Mouse (Mus musculus) limb, embryonic 12.5 days (tissue): ENCODE results near the gene Zhx3. TPM values are rescaled to one million over a fixed set of nuclear protein-coding genes. Genes with fewer than 3 reads are reported as not detected.

Source experiments
- ATAC-seq: fragments of 200-750 bp; cut with Nextera tagmentation; 2 replicates; pipeline ENCODE4 v1.8.0; 2017; ENCODE audit warnings: low read depth, moderate TSS enrichment; ENCODE audit not compliant: insufficient number of reproducible peaks, insufficient read depth, low FRiP score, low TSS enrichment
- H3K27ac ChIP-seq: fragments of 300-500 bp; sonication (generic); 2 replicates; pipeline ENCODE4 v1.5.1; 2016; ENCODE audit warnings: mild to moderate bottlenecking, moderate library complexity
- H3K27me3 ChIP-seq: fragments of 300-500 bp; sonication (generic); 2 replicates; pipeline ENCODE4 v1.6.1; 2016; ENCODE audit warnings: mild to moderate bottlenecking, moderate library complexity
- H3K36me3 ChIP-seq: fragments of 300-500 bp; sonication (generic); 2 replicates; pipeline ENCODE4 v1.6.1; 2016; ENCODE audit warnings: mild to moderate bottlenecking, moderate library complexity
- H3K4me1 ChIP-seq: fragments of 300-500 bp; sonication (generic); replicated peaks from 2 replicates; pipeline ENCODE4 v1.6.1; 2016
- H3K4me2 ChIP-seq: fragments of 300-500 bp; sonication (generic); 2 replicates; pipeline ENCODE4 v1.6.1; 2016; ENCODE audit warnings: mild to moderate bottlenecking, moderate library complexity
- H3K4me3 ChIP-seq: fragments of 300-500 bp; sonication (generic); replicated peaks from 2 replicates; pipeline ENCODE4 v1.5.1; 2016; ENCODE audit warnings: mild to moderate bottlenecking
- H3K9ac ChIP-seq: fragments of 300-500 bp; sonication (generic); replicated peaks from 2 replicates; pipeline ENCODE4 v1.6.1; 2016; ENCODE audit warnings: mild to moderate bottlenecking, moderate library complexity
- H3K9me3 ChIP-seq: fragments of 300-500 bp; sonication (generic); 2 replicates; pipeline ENCODE4 v1.6.1; 2016; ENCODE audit warnings: mild to moderate bottlenecking, moderate library complexity
- WGBS: fragments of 180-500 bp; shearing (Covaris S2); methylation state at CpG from one replicate; pipeline ENCODE4 v1.1.7; 2016; 5-methylcytosine and 5-hydroxymethylcytosine counted together
- polyA plus RNA-seq: library from polyadenylated mRNA; unstranded; fragments of >200 nt; fragmentation: Nextera tagmentation; extraction: Ambion mirVana; gene quantifications from 2 replicates; pipeline ENCODE4 v1.2.1, GENCODE M21; 2016

Gene Zhx3
- polyA plus RNA-seq, 1 experiment from 2014 or later: 10.4 TPM

DNA sequence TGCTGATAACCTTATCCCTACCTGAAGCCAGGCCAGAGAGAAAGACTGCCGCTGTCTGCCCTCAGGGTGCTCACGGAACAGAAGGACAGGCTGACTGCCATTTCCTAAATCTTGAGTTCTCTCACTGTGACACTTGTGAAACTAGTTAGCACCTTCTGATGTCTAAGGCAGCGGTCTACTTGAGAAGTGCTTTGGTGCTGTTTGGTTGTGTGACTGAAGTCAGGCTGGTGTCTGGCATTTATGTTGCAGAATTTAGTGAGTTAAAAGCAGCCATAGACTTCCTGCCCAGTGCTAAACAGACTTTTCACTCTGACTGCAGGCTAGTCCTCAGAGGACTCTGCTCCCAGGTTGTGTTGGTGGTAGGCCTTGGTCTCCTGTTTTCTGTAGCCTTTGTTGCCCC is 138.5 kb downstream of the Zhx3 start:
- Histone ChIP-seq H3K9me3 (no peaks in the 10 kb centered on the region), H3K4me3 (peak overlapping the region; percentile 86), H3K9ac (no peak overlapping the region), H3K4me1 (peaks cover 52% of the 10 kb centered on the region), H3K27me3 (no peaks in the 10 kb centered on the region), H3K4me2 (peak overlapping the region; percentile 94), H3K36me3 (peaks cover 58% of the 10 kb centered on the region), H3K27ac (no peak overlapping the region)
- ATAC-seq: no peak
- 82% methylated on average over 3 of the region's 3 CpGs for WGBS

DNA sequence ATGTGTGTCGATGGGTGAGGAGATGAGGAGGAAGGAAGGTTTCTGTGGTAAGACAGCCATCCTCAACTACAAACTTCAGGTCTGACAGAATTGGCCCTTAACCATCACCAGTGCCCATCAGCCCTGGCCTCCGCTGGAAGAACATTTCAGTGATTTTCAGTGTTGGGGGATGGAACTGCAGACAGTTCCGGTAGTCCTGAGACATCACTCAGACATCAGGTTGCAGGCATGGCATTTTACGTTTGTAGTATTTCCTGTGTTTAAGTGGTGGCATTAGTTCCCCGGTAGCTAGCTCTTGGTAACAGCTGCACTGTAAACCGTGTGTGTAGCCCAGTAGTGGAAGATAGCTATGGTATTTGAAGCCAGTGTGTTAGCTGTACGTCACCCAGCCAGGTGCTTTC is 139.7 kb downstream of the Zhx3 start:
- no peak overlapping the region for H3K27ac ChIP-seq
- ATAC-seq: no peak
- H3K4me3 ChIP-seq: peak overlapping the region; percentile 86
- H3K4me1 ChIP-seq: peaks cover 49% of the 10 kb centered on the region
- H3K27me3 ChIP-seq: no peaks in the 10 kb centered on the region
- peaks cover 46% of the 10 kb centered on the region for H3K36me3 ChIP-seq
- peak overlapping the region; percentile 99 for H3K9ac ChIP-seq
- 34% methylated on average over 7 of the region's 7 CpGs for WGBS
- H3K4me2 ChIP-seq: peak overlapping the region; percentile 94
- no peaks in the 10 kb centered on the region for H3K9me3 ChIP-seq

DNA sequence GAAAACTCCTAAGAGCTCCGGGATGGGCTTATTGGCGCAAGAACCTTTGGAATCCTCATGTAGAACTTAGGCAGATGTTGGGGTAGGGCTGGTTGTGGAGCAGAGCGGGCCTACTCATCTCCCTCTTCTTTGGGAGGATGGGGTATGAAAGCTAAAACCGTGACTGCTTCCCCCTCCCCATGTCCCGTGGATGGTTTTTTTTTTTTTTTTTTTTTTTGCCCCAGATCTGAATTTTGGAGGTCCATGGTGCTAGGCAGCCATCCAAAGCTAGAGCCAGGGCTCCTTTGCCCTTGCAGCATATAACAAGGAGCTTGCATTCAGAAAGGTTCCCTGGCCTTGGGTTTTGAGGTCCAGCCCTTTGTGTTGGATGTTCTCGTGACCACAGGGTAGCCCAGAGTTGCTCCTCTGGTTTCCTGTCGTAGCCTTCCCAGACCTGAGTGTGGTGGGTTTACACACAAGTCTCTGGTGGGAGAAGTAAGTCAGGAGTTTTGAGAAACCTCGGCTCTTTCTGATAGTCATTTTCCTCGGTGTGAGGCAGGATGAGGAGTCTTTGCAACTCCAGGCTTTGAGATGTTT is 140.3 kb downstream of the Zhx3 start:
- Histone ChIP-seq H3K4me3 (peak overlapping the region; percentile 86), H3K9me3 (no peaks in the 10 kb centered on the region), H3K4me1 (peaks cover 44% of the 10 kb centered on the region), H3K36me3 (peaks cover 44% of the 10 kb centered on the region), H3K27ac (peak overlapping the region; percentile 98; the same call in 1 of the 2 replicates), H3K4me2 (peak overlapping the region; percentile 94), H3K27me3 (no peaks in the 10 kb centered on the region), H3K9ac (peak overlapping the region; percentile 99)
- ATAC-seq: no peak
- 30% methylated on average over 9 of the region's 9 CpGs for WGBS

DNA sequence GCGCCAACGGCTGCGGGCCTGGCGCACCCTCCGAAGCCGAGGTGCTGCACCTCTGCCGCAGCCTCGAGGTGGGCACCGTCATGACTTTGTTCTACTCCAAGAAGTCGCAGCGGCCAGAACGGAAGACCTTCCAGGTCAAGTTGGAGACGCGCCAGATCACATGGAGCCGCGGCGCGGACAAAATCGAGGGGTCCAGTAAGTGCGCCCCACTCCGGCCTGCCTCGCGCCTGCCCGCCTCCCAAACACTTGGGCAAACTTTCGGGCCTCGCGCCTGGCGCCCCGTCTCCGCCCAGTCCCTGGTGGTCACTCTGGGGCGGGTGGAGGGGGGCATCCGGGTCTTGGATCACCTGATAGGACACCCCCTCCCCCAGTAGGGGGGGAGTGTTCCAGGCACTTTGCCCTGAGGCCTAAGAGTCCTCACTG is 140.9 kb downstream of the Zhx3 start:
- Histone ChIP-seq H3K9me3 (no peaks in the 10 kb centered on the region), H3K36me3 (peaks cover 38% of the 10 kb centered on the region), H3K4me1 (peaks cover 44% of the 10 kb centered on the region), H3K27ac (peak overlapping the region; percentile 98), H3K9ac (peak overlapping the region; percentile 99), H3K4me3 (peak overlapping the region; percentile 86), H3K4me2 (peak overlapping the region; percentile 94), H3K27me3 (no peaks in the 10 kb centered on the region)
- ATAC-seq: no peak
- 1% methylated on average over 32 of the region's 32 CpGs for WGBS

GRCm38 (mm10) chr2:160731117-160731838 is 141.5 kb downstream of the Zhx3 start, which contains the start of gene Plcg1:
Gene Plcg1 (plus strand): TSS chr2:160731300.
- peak; percentile 91 for ATAC-seq
- H3K27me3 ChIP-seq: no peaks in the 10 kb centered on the region
- peak within 1 kb of the TSS; percentile 94 for H3K4me2 ChIP-seq
- H3K9ac ChIP-seq: peak within 1 kb of the TSS; percentile 99
- peak within 1 kb of the TSS; percentile 86 for H3K4me3 ChIP-seq
- peaks cover 32% of the 10 kb centered on the region for H3K36me3 ChIP-seq
- peaks cover 44% of the 10 kb centered on the region for H3K4me1 ChIP-seq
- H3K27ac ChIP-seq: peak within 1 kb of the TSS; percentile 98
- WGBS: under 1% methylated on average over 89 of the region's 99 CpGs
- no peaks in the 10 kb centered on the region for H3K9me3 ChIP-seq

DNA sequence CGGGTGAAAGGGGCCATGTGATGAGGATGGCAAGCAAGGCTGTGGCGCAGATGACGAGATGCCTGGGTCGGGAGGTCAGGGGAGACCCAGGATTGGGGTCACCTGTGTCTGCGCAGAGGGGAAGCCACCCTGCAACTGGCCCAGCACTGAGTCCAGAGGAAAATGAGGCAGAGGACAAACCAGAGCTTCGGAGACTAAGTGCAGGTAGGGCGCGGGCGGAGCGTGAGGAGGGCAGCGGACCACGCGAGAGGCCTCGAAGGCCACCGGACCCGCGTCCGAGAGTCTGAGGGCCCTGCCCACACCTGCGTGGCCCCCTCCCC is 142.0 kb downstream of the Zhx3 start:
- Histone ChIP-seq H3K27me3 (no peaks in the 10 kb centered on the region), H3K9me3 (no peaks in the 10 kb centered on the region), H3K9ac (peak overlapping the region; percentile 99), H3K27ac (peak overlapping the region; percentile 98), H3K4me3 (peak overlapping the region; percentile 86), H3K4me1 (peaks cover 44% of the 10 kb centered on the region), H3K36me3 (peaks cover 28% of the 10 kb centered on the region), H3K4me2 (peak overlapping the region; percentile 94)
- ATAC-seq: peak; percentile 67
- WGBS: 8% methylated on average over 19 of the region's 19 CpGs

- H3K4me2 ChIP-seq: peak overlapping the region; percentile 94
- H3K27ac ChIP-seq: 0 out of 2 replicates have a peak overlapping the region, but pooled peaks have one; percentile 98
- 27% methylated on average over 17 of the region's 17 CpGs for WGBS
- peaks cover 38% of the 10 kb centered on the region for H3K4me1 ChIP-seq
- no peaks in the 10 kb centered on the region for H3K9me3 ChIP-seq
- 0 out of 2 replicates have a peak, but pooled peaks have one; percentile 7 for ATAC-seq
- H3K36me3 ChIP-seq: peaks cover 28% of the 10 kb centered on the region; the same call in 1 of the 2 replicates
- peak overlapping the region; percentile 99 for H3K9ac ChIP-seq
- H3K4me3 ChIP-seq: peak overlapping the region; percentile 86
- no peaks in the 10 kb centered on the region for H3K27me3 ChIP-seq
These were observed 142.7 kb downstream of the Zhx3 start for GRCm38 (mm10) chr2:160729851-160730796.

DNA sequence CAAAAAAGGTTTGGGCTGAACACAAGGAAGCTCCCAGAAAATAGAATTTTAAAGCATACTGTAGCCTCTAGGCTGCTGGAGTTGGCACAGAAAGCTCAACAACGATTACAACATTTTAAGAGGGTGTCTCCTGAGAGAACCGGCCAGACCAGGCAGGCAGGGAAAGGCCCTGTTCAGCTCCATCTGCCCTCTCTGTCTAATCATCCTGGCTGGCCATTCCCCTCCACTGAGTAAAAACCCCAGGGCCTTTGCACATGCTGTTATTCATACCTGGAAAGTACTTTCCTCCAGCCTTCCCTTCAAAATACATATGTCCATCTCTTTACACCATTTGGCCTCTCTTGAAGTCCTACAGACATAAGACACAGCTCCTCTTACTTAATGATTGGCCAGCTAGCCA is 143.4 kb downstream of the Zhx3 start:
- Histone ChIP-seq H3K9me3 (no peaks in the 10 kb centered on the region), H3K9ac (no peak overlapping the region), H3K4me1 (peaks cover 31% of the 10 kb centered on the region), H3K36me3 (peaks cover 28% of the 10 kb centered on the region), H3K27ac (no peak overlapping the region), H3K4me2 (no peak overlapping the region), H3K27me3 (no peaks in the 10 kb centered on the region), H3K4me3 (no peak overlapping the region)
- WGBS: 70% methylated on average over 2 of the region's 2 CpGs
- no peak for ATAC-seq

GRCm38 (mm10) chr2:160728972-160729371 is 143.8 kb downstream of the Zhx3 start:
- no peaks in the 10 kb centered on the region for H3K27me3 ChIP-seq
- WGBS: 85% methylated on average over 3 of the region's 3 CpGs

DNA sequence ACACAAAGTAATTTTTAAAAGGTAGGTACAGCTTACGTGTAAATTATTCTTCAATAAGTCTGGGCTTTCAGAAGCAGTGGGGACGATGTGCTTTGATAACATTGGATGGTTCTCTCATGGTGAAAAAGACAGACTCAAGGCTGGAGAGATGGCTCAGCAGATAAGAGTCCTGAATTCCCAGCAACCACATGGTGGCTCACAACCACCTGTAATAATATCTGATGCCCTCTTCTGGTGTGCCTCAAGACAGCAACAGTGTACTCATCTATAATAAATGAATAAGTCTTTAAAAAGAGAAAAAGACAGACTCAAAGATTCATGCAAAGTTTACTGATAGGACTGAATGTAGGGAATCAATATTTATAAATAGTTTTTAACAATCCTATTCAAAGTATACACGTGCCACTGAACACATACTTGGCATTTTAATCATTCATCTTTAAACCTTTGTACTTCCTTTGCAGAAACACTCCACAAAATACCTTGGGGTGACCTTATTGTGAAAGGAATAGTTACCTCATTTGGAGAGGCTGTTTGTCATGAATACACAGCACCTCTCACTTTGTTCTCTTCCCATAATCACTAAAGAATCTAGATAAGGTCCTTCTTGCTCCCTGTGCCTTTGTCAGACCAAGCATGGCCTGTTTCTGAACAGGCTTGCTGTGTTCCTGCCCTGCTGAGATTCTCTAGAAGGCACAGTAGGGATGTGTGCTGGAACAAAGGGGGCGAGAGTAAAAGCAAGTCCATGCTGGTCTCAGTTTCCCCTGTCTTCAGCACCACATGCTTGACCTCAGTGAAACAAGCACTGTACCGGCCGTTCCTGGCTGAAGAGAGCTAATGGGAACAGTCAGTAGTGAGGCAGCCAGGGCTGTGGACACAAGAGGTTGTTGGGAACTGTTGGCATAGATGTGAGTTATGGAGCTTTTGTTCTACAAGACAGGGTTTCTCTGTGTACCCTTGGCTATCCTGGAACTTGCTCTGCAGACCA is 146.6 kb downstream of the Zhx3 start:
- WGBS: 87% methylated on average over 6 of the region's 6 CpGs

More at GRCm38 (mm10) chr2:160728972-160729371, 143.8 kb downstream of the Zhx3 start:
- no peak overlapping the region for H3K4me2 ChIP-seq
- H3K9ac ChIP-seq: no peak overlapping the region
- no peak overlapping the region for H3K27ac ChIP-seq
- peaks cover 27% of the 10 kb centered on the region for H3K4me1 ChIP-seq
- no peak overlapping the region for H3K4me3 ChIP-seq
- peaks cover 28% of the 10 kb centered on the region for H3K36me3 ChIP-seq
- H3K9me3 ChIP-seq: no peaks in the 10 kb centered on the region
- no peak for ATAC-seq

More for the DNA sequence above, 146.6 kb downstream of the Zhx3 start:
- Histone ChIP-seq H3K27me3 (no peaks in the 10 kb centered on the region), H3K36me3 (peaks cover 43% of the 10 kb centered on the region), H3K4me3 (no peak overlapping the region), H3K9me3 (no peaks in the 10 kb centered on the region), H3K4me1 (peaks cover 10% of the 10 kb centered on the region), H3K4me2 (no peak overlapping the region), H3K27ac (no peak overlapping the region), H3K9ac (no peak overlapping the region)
- no peak for ATAC-seq
